Mouse (Mus musculus) limb, embryonic 14.5 days (tissue): ENCODE data around the gene Plvap. TPM values are rescaled to one million over a fixed set of nuclear protein-coding genes. Genes with fewer than 3 reads are reported as not detected.

Source experiments
- ATAC-seq: fragments of 200-750 bp; cut with Nextera tagmentation; 2 replicates; pipeline ENCODE4 v1.8.0; 2017; ENCODE audit warnings: low read depth, moderate number of reproducible peaks, moderate TSS enrichment; ENCODE audit not compliant: low FRiP score
- DNase-seq: peaks from one replicate; pipeline ENCODE4 v3.0.0-alpha.2; 2015; ENCODE audit warnings: low spot score
- H3K27ac ChIP-seq: fragments of 300-500 bp; sonication (generic); replicated peaks from 2 replicates; pipeline ENCODE4 v1.5.1; 2014; ENCODE audit warnings: low read depth, mild to moderate bottlenecking, low read length, moderate library complexity, mixed read lengths
- H3K27me3 ChIP-seq: fragments of 300-500 bp; sonication (generic); 2 replicates; pipeline ENCODE4 v1.6.1; 2014; ENCODE audit warnings: low read length, mixed read lengths; ENCODE audit not compliant: control insufficient read depth, insufficient read depth
- H3K36me3 ChIP-seq: fragments of 300-500 bp; sonication (generic); 2 replicates; pipeline ENCODE4 v1.6.1; 2014; ENCODE audit warnings: mild to moderate bottlenecking, low read length, moderate library complexity, mixed read lengths; ENCODE audit not compliant: control insufficient read depth, insufficient read depth
- H3K4me1 ChIP-seq: fragments of 300-500 bp; sonication (generic); 2 replicates; pipeline ENCODE4 v1.6.1; 2014; ENCODE audit warnings: antibody characterized with exemption, low read length, mixed read lengths; ENCODE audit not compliant: control insufficient read depth, insufficient read depth
- H3K4me2 ChIP-seq: fragments of 300-500 bp; sonication (generic); replicated peaks from 2 replicates; pipeline ENCODE4 v1.6.1; 2014; ENCODE audit warnings: low read depth, mild to moderate bottlenecking, low read length, moderate library complexity; ENCODE audit not compliant: severe bottlenecking
- H3K4me3 ChIP-seq: fragments of 300-500 bp; sonication (generic); replicated peaks from 2 replicates; pipeline ENCODE4 v1.5.1; 2014; ENCODE audit warnings: low read length
- H3K9ac ChIP-seq: fragments of 300-500 bp; sonication (generic); 2 replicates; pipeline ENCODE4 v1.6.1; 2014; ENCODE audit warnings: mild to moderate bottlenecking, low read depth, low read length, moderate library complexity; ENCODE audit not compliant: severe bottlenecking
- H3K9me3 ChIP-seq: fragments of 300-500 bp; sonication (generic); 2 replicates; pipeline ENCODE4 v1.6.1; 2016; ENCODE audit warnings: low read length; ENCODE audit not compliant: control insufficient read depth
- POLR2A ChIP-seq: fragments of 200-500 bp; IDR thresholded peaks from 2 replicates; pipeline ENCODE4 v1.8.0; 2012; ENCODE audit warnings: inconsistent platforms, mild to moderate bottlenecking, moderate library complexity, borderline replicate concordance; ENCODE audit not compliant: insufficient read depth, insufficient read length; ENCODE audit errors: extremely low read depth
- WGBS: fragments of 180-500 bp; shearing (Covaris S2); extraction: QIAGEN DNeasy Blood & Tissue Kit; methylation state at CpG from one replicate; pipeline ENCODE4 v1.1.7; 2014; 5-methylcytosine and 5-hydroxymethylcytosine counted together
- polyA plus RNA-seq, 2 experiments: library from polyadenylated mRNA; depleted of rRNA in 1 of 2; stranded (reverse) in 1 of 2; unstranded in 1 of 2; fragments of >200 nt; fragmentation: Nextera tagmentation in 1 of 2; extraction: Ambion mirVana in 1 of 2; gene quantifications; 2 replicates each; pipeline versions ENCODE4 v1.2.1 to v1.2.3; 2012 to 2014

Plvap gene
- polyA plus RNA-seq, 2 experiments: 53.2 to 59.8 TPM

DNA sequence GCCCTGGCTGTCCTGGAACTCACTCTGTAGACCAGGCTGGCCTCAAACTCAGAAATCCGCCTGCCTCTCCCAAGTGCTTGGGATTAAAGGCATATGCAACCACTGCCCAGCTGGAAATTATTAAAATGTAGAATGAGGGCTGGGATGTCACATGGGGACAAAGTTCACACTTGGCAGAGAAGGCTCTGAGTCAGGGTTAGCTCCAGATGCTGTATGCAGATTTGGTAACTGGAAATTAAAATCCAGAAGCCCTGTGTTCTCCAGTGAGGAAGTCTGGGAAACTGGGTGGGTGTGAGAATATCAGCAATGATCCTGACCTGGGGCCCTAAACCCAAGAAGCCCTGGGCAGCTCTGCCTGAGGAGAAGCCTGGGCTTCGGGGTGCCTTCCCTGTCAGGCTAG is 2.2 kb downstream of the Plvap start:
- peaks cover 31% of the 10 kb centered on the region for H3K27me3 ChIP-seq
- no peak overlapping the region for H3K4me3 ChIP-seq
- DNase-seq (no peak), ATAC-seq (no peak)
- no peaks in the 10 kb centered on the region for H3K36me3 ChIP-seq
- 47% methylated on average over 2 of the region's 2 CpGs for WGBS
- H3K4me1 ChIP-seq: no peaks in the 10 kb centered on the region
- H3K9me3 ChIP-seq: no peaks in the 10 kb centered on the region
- H3K4me2 ChIP-seq: no peak overlapping the region
- no peak overlapping the region for H3K9ac ChIP-seq
- no peak for TF ChIP-seq POLR2A
- no peak overlapping the region for H3K27ac ChIP-seq

DNA sequence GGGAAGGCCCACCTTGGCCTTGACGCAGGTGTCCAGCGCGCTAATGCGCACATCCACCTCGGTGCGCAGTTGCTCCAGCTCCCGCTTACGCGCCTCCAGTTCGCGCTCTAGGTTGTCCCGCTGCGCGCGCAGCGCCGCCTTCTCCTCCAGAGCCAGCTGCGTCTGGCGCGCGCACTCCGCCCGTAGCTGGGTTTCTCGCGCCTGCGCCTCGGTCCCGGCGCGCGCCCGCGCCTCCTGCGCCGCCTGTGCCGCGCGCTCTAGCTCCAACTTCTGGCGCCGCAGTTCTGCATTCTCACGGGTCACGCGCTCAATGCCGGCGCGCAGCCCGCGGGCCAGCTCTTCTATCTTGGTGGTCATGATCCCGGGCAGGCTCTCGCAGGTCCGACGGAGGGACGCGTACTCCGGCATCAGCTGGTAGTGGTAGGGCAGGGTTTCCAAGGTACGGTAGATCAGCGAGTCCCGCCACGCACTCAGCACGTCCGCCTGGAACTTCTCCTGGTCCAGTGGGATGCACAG is 3.9 kb downstream of the Plvap start:
- 3% methylated on average over 54 of the region's 61 CpGs for WGBS
- H3K4me3 ChIP-seq: peak overlapping the region; percentile 38
- H3K36me3 ChIP-seq: no peaks in the 10 kb centered on the region
- H3K9ac ChIP-seq: peak overlapping the region; percentile 12; the same call in 1 of the 2 replicates
- ATAC-seq: peak; percentile 75
- peak; percentile 91 for DNase-seq
- no peak overlapping the region for H3K27ac ChIP-seq
- H3K27me3 ChIP-seq: peaks cover 31% of the 10 kb centered on the region
- no peak for TF ChIP-seq POLR2A
- no peaks in the 10 kb centered on the region for H3K4me1 ChIP-seq
- H3K9me3 ChIP-seq: no peaks in the 10 kb centered on the region
- H3K4me2 ChIP-seq: peak overlapping the region; percentile 65

GRCm38 (mm10) chr8:71505979-71506378 is 5.6 kb downstream of the Plvap start:
- Histone ChIP-seq H3K27ac (no peak overlapping the region), H3K9me3 (no peaks in the 10 kb centered on the region), H3K27me3 (peaks cover 31% of the 10 kb centered on the region), H3K4me2 (no peak overlapping the region), H3K9ac (no peak overlapping the region), H3K36me3 (no peaks in the 10 kb centered on the region), H3K4me1 (no peaks in the 10 kb centered on the region), H3K4me3 (no peak overlapping the region)
- WGBS: 80% methylated on average over 4 of the region's 4 CpGs
- ATAC-seq (no peak), DNase-seq (no peak)
- TF ChIP-seq POLR2A: no peak

DNA sequence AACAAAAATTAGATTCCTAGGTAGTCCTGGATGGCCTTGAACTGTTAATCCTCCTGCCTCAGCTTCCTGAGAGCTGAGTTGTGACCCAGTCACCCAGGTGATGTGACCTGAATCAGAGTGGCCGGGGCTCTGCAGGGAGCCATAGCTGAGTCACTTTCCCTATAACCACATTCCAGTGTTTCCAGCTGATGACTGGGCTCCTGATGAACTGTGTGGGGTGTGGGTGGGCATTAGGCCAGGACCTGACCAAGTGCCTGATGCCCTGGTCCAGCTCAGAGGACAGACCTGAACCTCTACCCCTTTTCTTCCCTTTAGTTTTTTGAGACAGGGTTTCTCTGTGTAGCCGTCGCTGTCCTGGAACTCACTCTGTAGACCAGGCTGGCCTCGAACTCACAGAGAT is 6.2 kb downstream of the Plvap start:
- Histone ChIP-seq H3K9ac (no peak overlapping the region), H3K4me2 (no peak overlapping the region), H3K4me1 (no peaks in the 10 kb centered on the region), H3K36me3 (no peaks in the 10 kb centered on the region), H3K27me3 (peaks cover 31% of the 10 kb centered on the region), H3K9me3 (no peaks in the 10 kb centered on the region), H3K27ac (no peak overlapping the region), H3K4me3 (no peak overlapping the region)
- DNase-seq (no peak), ATAC-seq (no peak)
- TF ChIP-seq POLR2A: no peak
- 95% methylated on average over 4 of the region's 4 CpGs for WGBS

- Histone ChIP-seq H3K4me2 (no peak overlapping the region), H3K27me3 (peaks cover 31% of the 10 kb centered on the region), H3K9ac (no peak overlapping the region), H3K9me3 (no peaks in the 10 kb centered on the region), H3K4me3 (no peak overlapping the region), H3K36me3 (no peaks in the 10 kb centered on the region), H3K27ac (no peak overlapping the region), H3K4me1 (no peaks in the 10 kb centered on the region)
- TF ChIP-seq POLR2A: no peak
- 87% methylated on average over 4 of the region's 4 CpGs for WGBS
- DNase-seq (no peak), ATAC-seq (no peak)
Measured at GRCm38 (mm10) chr8:71504349-71504748, 7.2 kb downstream of the Plvap start.
